Mouse (Mus musculus): ENCODE measurements around the gene Vangl2.

DNA sequence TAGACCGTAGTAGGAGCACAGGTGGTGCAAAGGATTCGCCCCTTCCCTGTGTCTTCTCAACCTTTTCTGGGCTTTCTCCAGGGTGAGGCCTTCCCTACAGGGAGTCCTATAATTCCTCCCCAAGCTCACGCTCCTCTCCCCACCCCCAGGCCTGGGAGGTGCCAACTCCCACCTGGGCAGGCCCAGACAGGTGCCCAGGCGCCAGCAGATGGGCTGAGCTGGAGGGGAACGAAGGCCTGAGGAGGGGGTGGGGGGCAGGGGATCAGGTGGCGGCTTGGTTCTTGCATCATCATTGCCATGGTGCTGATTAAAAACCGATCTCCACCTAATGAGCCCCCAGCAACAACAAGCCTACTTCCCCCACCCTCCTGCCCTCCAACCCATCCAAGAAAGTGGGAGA lies 30.6 kb upstream of the Vangl2 start:
- no peak for TF ChIP-seq HCFC1 (IDR thresholded peaks at IDR 0.05; ENCODE audit: borderline replicate concordance, insufficient read depth, low read length)
- no peak for TF ChIP-seq ZNF384 (IDR thresholded peaks at IDR 0.05; ENCODE audit: low read depth, low read length)
- no peak for TF ChIP-seq MAFK (IDR thresholded peaks at IDR 0.05; ENCODE audit: insufficient read depth, low read depth, low read length)
- no peak for TF ChIP-seq ZC3H11A (IDR thresholded peaks at IDR 0.05; ENCODE audit: borderline replicate concordance, low read depth, low read length)
- TF ChIP-seq CHD2 (IDR thresholded peaks at IDR 0.05; ENCODE audit: low read depth, low read length): no peak
